Mouse (Mus musculus): ENCODE measurements around the gene Gnaq. TPM values are rescaled to one million over a fixed set of nuclear protein-coding genes. Genes with fewer than 3 reads are reported as not detected.

The Gnaq gene
- polyA plus RNA-seq, 1 experiment from 2014 or later: 26.7 TPM

DNA sequence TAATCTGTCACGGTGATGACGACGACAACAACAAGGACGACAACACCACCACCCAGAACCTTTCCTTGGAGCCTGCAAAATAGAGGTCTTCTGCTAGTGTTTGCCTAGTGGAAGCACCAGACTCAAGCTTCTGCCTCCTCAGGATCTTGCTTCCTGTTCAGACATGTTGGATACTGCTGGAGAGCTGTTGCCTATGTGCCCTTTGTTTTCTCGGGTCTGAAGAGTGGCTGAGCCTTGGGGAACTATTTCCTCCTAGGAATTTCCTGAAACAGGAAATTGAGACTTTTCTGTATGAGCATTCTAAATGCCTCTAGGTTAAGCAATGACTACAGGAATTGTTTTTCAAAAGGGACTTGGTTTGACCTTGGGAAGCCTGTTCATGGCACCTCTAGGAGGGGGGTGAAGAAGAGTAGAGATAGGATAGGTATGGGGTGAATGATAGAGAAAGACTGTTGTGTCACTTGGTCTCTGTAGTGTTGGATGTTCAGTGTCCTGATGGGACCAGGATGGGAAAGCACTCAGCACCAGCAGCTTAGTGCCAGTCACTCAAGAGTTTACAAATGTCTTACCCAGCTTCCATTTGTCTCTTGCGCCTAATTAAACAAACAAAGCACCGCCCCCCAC is 49.3 kb downstream of the Gnaq start:
- H3K4me1 ChIP-seq (replicated peaks): peaks cover 20% of the 10 kb centered on the region
- 84% methylated on average over 7 of the region's 7 CpGs for WGBS
- H3K9me3 ChIP-seq: no peaks in the 10 kb centered on the region
- H3K27me3 ChIP-seq (ENCODE audit: insufficient read depth, poor library complexity, severe bottlenecking): no peaks in the 10 kb centered on the region
- H3K27ac ChIP-seq: no peak overlapping the region
- DNase-seq (ENCODE audit: low spot score): no peak
- H3K4me3 ChIP-seq: no peak overlapping the region
- no peaks in the 10 kb centered on the region for H3K36me3 ChIP-seq

DNA sequence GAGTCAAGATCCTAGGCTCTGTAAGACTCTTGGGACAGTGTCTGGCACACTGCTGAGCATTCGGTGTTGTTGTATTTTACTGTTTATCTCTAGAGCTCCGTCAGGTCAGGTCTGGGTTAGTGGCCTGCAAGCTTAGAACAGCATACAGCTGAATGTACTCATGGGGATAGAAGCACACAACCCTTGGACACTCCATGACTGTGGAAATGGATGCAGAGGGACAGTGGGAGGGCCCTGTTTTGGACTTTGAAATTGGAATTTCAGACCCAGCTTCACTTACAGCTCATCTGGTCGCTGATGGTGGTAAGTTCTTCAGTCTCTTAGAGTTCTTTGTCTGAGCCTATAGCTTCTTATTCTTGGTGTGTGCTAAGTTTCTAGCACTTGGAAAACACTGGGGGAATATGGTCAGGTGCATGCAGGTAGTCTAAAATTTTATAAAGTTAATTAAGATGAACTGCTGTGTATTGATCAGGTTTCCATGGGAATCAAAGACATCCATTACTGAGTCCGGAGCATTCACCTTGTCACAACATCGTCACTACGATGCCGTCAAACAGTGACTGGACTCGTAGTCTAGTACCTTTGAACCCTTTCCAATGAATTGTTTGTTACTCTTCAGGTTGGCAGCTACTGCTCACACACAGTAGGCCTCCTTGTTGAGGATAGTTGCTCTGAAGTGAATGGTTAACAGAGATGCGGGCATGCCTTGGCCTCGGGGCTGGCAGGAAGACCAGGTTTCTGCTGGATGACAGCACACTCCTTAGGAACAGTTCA is 51.1 kb downstream of the Gnaq start:
- H3K27ac ChIP-seq: no peak overlapping the region
- H3K9me3 ChIP-seq: no peaks in the 10 kb centered on the region

DNA sequence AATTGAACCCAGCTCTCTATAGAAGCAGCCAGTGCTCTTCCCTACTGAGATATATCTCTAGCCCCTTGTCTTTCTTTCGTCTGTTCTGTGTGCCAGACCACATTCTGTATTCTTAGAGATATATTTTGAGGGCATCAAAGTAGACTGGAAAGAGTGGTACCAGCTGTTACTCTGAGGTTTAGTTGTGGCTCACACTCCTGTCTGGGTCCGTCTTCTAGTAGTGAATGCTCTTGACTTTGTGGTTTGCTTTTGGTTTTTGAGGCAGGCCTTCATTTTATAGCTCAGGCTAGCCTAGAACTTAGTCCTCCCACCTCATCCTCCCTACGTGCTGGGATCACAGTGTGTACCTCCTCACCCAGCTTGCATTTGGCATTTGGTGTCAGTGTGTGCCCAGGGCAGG is 54.4 kb downstream of the Gnaq start:
- H3K9me3 ChIP-seq: no peaks in the 10 kb centered on the region
- no peaks in the 10 kb centered on the region for H3K36me3 ChIP-seq
- 86% methylated on average over 3 of the region's 3 CpGs for WGBS
- H3K4me3 ChIP-seq: no peak overlapping the region
- no peaks in the 10 kb centered on the region for H3K27me3 ChIP-seq (ENCODE audit: insufficient read depth, poor library complexity, severe bottlenecking)
- DNase-seq (ENCODE audit: low spot score): no peak
- no peak overlapping the region for H3K27ac ChIP-seq
- peaks cover 11% of the 10 kb centered on the region; the same call in 1 of the 2 replicates for H3K4me1 ChIP-seq (replicated peaks)

More for the DNA sequence above, 51.1 kb downstream of the Gnaq start:
- Histone ChIP-seq H3K36me3 (no peaks in the 10 kb centered on the region), H3K27me3 (ENCODE audit: insufficient read depth, poor library complexity, severe bottlenecking) (no peaks in the 10 kb centered on the region), H3K4me1 (replicated peaks) (peaks cover 15% of the 10 kb centered on the region; the same call in 1 of the 2 replicates), H3K4me3 (no peak overlapping the region)
- DNase-seq (ENCODE audit: low spot score): no peak
- WGBS: 86% methylated on average over 10 of the region's 10 CpGs

DNA sequence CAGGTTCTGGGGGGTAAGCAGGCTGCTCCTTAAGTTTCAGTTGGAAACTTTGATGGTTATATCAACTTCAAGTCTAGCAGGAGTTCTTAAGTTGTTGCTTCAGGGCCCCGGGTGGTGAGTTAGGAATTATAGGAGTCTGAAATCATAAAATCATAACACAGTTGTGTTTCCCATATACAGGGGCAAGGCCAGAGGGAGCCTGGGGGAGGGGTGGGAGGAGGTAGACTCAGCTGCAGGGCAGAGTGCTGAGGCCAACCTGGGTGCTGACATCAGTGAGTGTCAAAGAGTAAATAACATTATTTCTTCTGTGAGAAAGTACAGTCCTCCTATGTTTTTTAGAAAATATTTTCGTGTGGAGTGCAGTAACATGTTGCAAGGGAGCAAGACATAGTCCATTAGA is 55.3 kb downstream of the Gnaq start:
- H3K4me1 ChIP-seq (replicated peaks): peaks cover 11% of the 10 kb centered on the region; the same call in 1 of the 2 replicates
- H3K27me3 ChIP-seq (ENCODE audit: insufficient read depth, poor library complexity, severe bottlenecking): no peaks in the 10 kb centered on the region
- no peak for DNase-seq (ENCODE audit: low spot score)
- H3K27ac ChIP-seq: no peak overlapping the region
- 85% methylated on average over 2 of the region's 2 CpGs for WGBS
- H3K4me3 ChIP-seq: no peak overlapping the region
- no peaks in the 10 kb centered on the region for H3K9me3 ChIP-seq
- H3K36me3 ChIP-seq: no peaks in the 10 kb centered on the region

DNA sequence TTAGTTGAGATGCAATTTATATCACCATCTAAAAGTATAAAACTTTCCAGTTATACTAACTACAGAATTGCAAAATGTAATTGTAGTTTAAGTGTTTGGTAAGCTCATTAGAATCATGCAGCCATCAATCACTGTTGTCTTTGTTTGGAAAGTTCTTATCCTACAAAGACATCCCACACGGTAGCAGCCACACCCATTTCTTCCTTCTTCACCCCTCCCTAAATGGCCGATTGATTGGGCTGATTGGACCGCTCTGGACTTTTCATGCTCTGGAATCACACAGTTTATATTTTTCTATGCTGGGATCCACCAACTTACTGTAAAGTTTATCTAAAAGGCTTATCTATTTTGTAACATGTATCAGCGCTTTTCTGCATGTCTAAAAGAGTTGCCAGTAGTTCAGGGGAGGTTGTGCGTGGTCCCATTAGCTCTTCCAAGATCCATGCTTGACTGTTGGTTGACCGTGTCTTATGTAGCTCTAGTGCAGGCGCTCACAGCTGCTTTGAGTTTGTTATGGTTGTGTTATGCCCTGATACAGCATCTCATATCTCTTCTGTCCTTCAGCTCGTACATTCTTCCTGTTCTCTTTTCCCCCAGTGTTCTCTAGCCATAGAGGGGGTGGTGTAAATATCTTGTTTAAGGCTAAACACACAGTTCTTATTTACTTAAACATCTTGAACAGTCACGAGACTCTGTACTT is 56.6 kb downstream of the Gnaq start:
- Histone ChIP-seq H3K4me1 (replicated peaks) (peaks cover 6% of the 10 kb centered on the region; the same call in 1 of the 2 replicates), H3K9me3 (no peaks in the 10 kb centered on the region), H3K4me3 (no peak overlapping the region), H3K27me3 (ENCODE audit: insufficient read depth, poor library complexity, severe bottlenecking) (no peaks in the 10 kb centered on the region), H3K36me3 (no peaks in the 10 kb centered on the region), H3K27ac (no peak overlapping the region)
- no peak for DNase-seq (ENCODE audit: low spot score)
- 83% methylated on average over 9 of the region's 9 CpGs for WGBS

DNA sequence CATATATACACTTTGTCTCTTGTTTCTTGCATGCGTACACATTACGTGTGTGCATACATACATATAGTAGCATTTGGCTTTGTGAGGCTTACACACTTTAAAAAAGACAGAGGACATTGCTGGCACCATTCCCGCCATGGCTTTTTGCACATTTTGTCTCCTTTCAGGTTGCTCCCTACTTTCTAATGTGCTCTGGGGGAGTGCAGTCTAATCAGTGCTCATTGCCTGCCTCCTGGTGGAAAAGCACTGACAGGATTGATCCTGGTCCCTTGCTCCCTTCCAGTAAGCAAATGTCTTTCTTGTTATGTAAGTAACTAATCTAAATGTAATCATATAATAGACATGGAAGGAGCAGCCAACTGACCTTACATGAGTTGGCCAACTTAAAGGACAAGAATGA is 65.5 kb downstream of the Gnaq start:
- DNase-seq (ENCODE audit: low spot score): no peak
- Histone ChIP-seq H3K4me3 (no peak overlapping the region), H3K27me3 (ENCODE audit: insufficient read depth, poor library complexity, severe bottlenecking) (no peaks in the 10 kb centered on the region), H3K36me3 (no peaks in the 10 kb centered on the region), H3K9me3 (no peaks in the 10 kb centered on the region), H3K4me1 (replicated peaks) (no peaks in the 10 kb centered on the region), H3K27ac (no peak overlapping the region)
- 92% methylated on average over 3 of the region's 3 CpGs for WGBS

DNA sequence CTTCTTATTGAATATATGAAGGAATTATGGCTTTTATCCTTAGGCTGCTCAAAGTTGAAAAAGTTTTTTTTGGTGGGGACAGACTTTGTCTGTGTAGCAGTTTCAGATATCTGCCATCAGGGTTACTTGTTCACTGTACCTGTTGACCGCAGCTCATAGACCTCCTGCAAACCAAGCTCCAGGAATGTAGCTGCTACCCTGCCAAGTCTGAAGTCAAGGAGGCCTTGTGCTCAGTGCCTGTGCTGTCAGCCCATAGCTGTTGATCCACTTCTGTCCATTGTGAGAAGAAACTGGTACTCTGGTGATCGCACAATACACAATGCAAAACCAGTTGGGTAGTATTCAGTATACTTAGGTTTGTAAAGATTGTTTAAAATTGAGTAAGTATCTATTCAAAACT is 68.7 kb downstream of the Gnaq start:
- Histone ChIP-seq H3K27ac (no peak overlapping the region), H3K27me3 (ENCODE audit: insufficient read depth, poor library complexity, severe bottlenecking) (no peaks in the 10 kb centered on the region), H3K4me1 (replicated peaks) (no peaks in the 10 kb centered on the region), H3K36me3 (no peaks in the 10 kb centered on the region), H3K9me3 (no peaks in the 10 kb centered on the region), H3K4me3 (no peak overlapping the region)
- 95% methylated on average over 2 of the region's 2 CpGs for WGBS
- DNase-seq (ENCODE audit: low spot score): no peak

DNA sequence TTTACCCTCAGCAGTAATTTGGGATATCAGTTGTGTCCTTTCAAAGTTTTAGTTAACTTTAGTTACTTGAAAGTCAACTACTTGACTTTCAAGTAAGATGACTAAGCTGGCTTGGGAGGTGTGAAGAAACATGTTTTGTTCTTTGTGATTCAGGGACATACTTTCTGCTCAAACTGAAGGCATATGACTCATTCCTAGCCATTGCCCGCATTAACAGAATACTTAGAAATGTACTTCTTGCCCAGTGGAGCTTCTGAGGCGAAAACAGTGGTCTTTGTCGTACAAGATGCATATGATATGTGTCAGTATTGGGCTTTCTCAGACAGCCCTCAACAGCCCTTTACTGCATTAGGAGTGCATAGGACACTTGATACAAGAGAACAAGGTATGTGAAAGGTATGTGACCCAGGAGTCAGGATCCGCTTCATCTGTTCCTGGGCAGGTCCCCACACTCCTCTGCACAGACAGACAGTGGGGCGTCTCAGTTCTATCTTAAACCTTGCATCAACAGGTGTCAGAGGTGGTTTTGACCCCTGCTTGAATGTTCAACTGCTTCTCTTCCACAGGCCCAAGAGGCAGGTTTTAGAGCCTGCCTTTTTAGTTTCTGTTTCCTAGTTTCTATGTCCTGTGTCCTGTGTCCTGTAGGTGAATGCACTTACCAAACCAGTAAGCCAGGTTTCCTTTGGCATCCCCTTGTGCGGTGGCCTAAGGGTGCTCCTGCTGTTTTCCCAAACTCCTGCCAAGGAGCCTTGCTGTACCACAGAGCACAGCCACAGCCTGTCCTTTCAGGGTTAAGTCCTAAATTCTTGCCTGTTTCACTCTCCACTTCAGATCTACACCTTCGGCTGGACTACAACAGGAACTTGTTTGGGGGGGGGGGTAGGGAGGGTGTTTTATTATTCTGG is 72.4 kb downstream of the Gnaq start:
- DNase-seq (ENCODE audit: low spot score): no peak
- Histone ChIP-seq H3K4me3 (no peak overlapping the region), H3K9me3 (no peaks in the 10 kb centered on the region), H3K27ac (no peak overlapping the region), H3K36me3 (no peaks in the 10 kb centered on the region), H3K4me1 (replicated peaks) (no peaks in the 10 kb centered on the region), H3K27me3 (ENCODE audit: insufficient read depth, poor library complexity, severe bottlenecking) (no peaks in the 10 kb centered on the region)
- WGBS: 80% methylated on average over 7 of the region's 7 CpGs

DNA sequence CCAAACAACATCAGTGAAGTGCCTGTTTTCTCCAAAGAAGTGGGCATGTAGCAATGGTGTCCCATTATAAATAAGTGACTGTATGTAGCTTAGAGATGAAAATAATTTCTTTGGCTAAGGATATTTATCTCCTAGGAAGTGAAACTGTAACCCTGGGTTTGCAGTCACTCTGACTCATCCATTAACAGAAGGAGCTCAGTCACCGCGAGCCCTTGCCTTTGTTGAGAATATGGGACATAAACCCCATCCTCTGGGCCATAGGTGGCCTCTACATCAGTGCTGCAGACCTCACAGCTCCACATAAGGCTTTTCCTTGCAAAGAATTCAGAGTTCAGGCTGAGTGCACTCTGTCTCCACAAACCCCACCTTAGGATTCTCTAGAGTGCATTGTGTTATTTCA is 77.0 kb downstream of the Gnaq start:
- Histone ChIP-seq H3K9me3 (no peaks in the 10 kb centered on the region), H3K27ac (no peak overlapping the region), H3K36me3 (no peaks in the 10 kb centered on the region), H3K4me3 (no peak overlapping the region), H3K27me3 (ENCODE audit: insufficient read depth, poor library complexity, severe bottlenecking) (no peaks in the 10 kb centered on the region), H3K4me1 (replicated peaks) (no peaks in the 10 kb centered on the region)
- 96% methylated on average over 2 of the region's 2 CpGs for WGBS
- no peak for DNase-seq (ENCODE audit: low spot score)

DNA sequence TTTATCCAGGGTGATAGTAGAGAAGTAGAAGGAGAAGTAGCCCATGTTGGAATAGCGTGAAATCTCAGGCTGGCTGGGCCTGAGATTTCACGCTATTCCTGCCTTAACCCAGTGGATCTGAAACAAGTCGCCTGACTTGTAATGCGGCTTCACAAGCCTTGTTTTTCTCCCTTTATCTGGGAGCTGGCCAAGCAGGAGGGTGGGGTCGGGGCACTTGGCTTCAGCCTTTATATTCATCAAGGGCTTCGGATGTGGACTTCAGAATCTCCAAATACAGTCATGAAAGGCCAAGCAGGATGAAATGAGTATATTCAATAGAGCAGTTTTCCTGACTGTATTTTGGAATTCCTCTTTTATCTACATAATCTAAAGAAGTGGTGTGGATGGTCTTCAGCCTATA is 82.3 kb downstream of the Gnaq start:
- no peak overlapping the region for H3K4me3 ChIP-seq
- H3K36me3 ChIP-seq: peaks cover 7% of the 10 kb centered on the region
- no peaks in the 10 kb centered on the region for H3K9me3 ChIP-seq
- H3K27ac ChIP-seq: no peak overlapping the region
- WGBS: 88% methylated on average over 6 of the region's 6 CpGs
- no peaks in the 10 kb centered on the region for H3K27me3 ChIP-seq (ENCODE audit: insufficient read depth, poor library complexity, severe bottlenecking)
- H3K4me1 ChIP-seq (replicated peaks): no peaks in the 10 kb centered on the region
- no peak for DNase-seq (ENCODE audit: low spot score)

DNA sequence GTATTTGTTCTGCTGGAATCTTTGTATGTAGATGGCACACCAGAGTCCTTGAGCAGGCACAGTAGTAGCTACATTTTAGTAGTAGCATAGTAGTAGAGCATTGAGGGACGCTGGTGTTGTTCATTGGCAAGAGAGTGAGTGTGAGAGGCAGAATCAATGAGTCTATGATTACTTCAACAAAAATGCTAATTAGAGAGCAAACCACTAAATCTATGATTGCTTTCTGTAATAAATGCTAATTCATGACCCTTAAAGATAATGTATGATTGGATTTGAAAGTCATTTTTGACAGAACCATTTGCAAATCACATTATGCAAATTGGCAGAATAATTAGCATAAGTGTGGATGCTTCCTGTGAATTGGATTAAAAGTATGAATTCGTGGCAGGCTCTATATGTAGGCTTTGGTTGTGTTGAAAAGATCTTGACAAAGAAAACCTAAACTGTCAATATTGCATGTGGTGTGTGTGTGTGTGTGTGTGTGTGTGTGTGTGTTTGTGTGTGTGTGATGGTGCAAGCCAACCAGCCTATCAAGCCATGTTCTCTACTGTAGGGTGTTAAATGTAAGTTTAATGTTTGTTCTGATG is 82.9 kb downstream of the Gnaq start:
- no peaks in the 10 kb centered on the region for H3K9me3 ChIP-seq
- no peaks in the 10 kb centered on the region for H3K27me3 ChIP-seq (ENCODE audit: insufficient read depth, poor library complexity, severe bottlenecking)
- DNase-seq (ENCODE audit: low spot score): no peak
- no peak overlapping the region for H3K4me3 ChIP-seq
- H3K36me3 ChIP-seq: peaks cover 13% of the 10 kb centered on the region
- no peak overlapping the region for H3K27ac ChIP-seq
- H3K4me1 ChIP-seq (replicated peaks): no peaks in the 10 kb centered on the region
- WGBS: 89% methylated on average over 2 of the region's 2 CpGs

DNA sequence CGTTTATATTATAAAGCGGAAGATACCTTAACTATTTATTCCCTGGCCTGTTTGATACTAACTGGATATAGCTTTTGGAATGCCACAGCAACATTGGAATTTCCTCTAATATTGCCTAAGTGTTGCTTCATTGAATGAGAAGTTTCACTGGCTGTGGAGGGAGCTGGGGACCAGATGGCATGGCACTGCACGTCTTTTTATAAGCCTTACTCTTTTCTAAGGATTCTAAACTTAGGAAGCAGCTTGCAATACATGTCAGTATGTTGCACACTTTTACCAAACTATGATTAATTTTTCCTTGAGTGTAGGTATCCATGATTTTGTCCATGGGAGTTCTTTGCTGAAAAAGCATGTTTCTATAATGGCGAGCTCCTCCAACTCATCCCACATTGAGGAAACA is 87.3 kb downstream of the Gnaq start:
- H3K27ac ChIP-seq: no peak overlapping the region
- H3K4me1 ChIP-seq (replicated peaks): no peaks in the 10 kb centered on the region
- 92% methylated on average over 4 of the region's 4 CpGs for WGBS

More for the DNA sequence above, 87.3 kb downstream of the Gnaq start:
- H3K4me3 ChIP-seq: no peak overlapping the region
- peaks cover 32% of the 10 kb centered on the region for H3K36me3 ChIP-seq
- no peaks in the 10 kb centered on the region for H3K27me3 ChIP-seq (ENCODE audit: insufficient read depth, poor library complexity, severe bottlenecking)
- no peak for DNase-seq (ENCODE audit: low spot score)
- no peaks in the 10 kb centered on the region for H3K9me3 ChIP-seq
